ENCODE assay signal across 8 mouse cellular contexts in genomic region chr2:129801231-129802029, GRCm38 (mm10). TPM values are rescaled to one million over a fixed set of nuclear protein-coding genes. Genes with fewer than 3 reads are reported as not detected.
A peak's percentile ranks its signal among the peaks of the same experiment; 100 is the strongest.
DNase-seq lines count a peak whose midpoint lies in the region; ATAC-seq lines count a peak whose summit lies in the region.

No protein-coding gene starts in this region.

- intact Hi-C loops in left cerebral cortex, postnatal 10 days (cut with DNase I), result loop anchor here (5.0 kb wide), 1 partner anchor 71 kb away; no protein-coding TSS in a partner anchor

- peak; percentile 97 for DNase-seq in adrenal gland, adult 18-20 months (ENCODE audit: low spot score in 2 of 2)
- peak; percentile 91 for DNase-seq in embryo, embryonic 10.5 days (ENCODE audit: low spot score)
- DNase-seq in gastrocnemius, postnatal 25 days, result peak; percentile 91
- DNase-seq in left cerebral cortex, postnatal 10 days (ENCODE audit: extremely low spot score in 1 of 2, low spot score in 2 of 2), result peak; percentile 87 to 95
- peak; percentile 93 to 95 for DNase-seq in right cerebral cortex, postnatal 10 days (ENCODE audit: low spot score in 2 of 2)
- peak; percentile 92 for DNase-seq in urinary bladder, postnatal 14 days (ENCODE audit: low spot score)

- ATAC-seq in inflammation-experienced regulatory T-cells, adult 6 months, result peak; percentile 55
- peak; percentile 68 for ATAC-seq in megakaryocyte progenitor cell, adult 5-6 weeks (replicated peaks; ENCODE audit: poor library complexity)

RNA-seq across cellular contexts. Expression of gene Stk35, which starts 1.1 kb away (rescaled TPM):
- total RNA-seq in adrenal gland, adult 18-20 months (2021), result 10 to 100 TPM; 25.1 to 26.2 TPM
- 1 to 10 TPM; 5.3 to 7.6 TPM for total RNA-seq in gastrocnemius, postnatal 25 days (2021)
- polyA plus RNA-seq in inflammation-experienced regulatory T-cells, adult 6 months (2017; shearing (Covaris generic)), result 1 to 10 TPM in 1 of 3 experiments, under 1 TPM in 2; 0.63 to 1.3 (median 0.67) TPM
- total RNA-seq in left cerebral cortex, postnatal 10 days (2021), result 10 to 100 TPM; 26.2 to 27.1 TPM
- 15.5 and 17.3 TPM in 2 replicates for total RNA-seq in megakaryocyte progenitor cell, adult 5-6 weeks (2015)
- 6.9 and 8.3 TPM in 2 replicates for total RNA-seq in megakaryocyte progenitor cell, adult 5-6 weeks (2017)

Comparison
In these comparisons a context has a peak if more than half of its experiments do, and no peak if none do; other contexts are left out.
1. Peak in every context shown above with its lines: DNase-seq and ATAC-seq.